Comparison of ENCODE assay signal across 9 mouse cellular contexts in the genomic region with DNA sequence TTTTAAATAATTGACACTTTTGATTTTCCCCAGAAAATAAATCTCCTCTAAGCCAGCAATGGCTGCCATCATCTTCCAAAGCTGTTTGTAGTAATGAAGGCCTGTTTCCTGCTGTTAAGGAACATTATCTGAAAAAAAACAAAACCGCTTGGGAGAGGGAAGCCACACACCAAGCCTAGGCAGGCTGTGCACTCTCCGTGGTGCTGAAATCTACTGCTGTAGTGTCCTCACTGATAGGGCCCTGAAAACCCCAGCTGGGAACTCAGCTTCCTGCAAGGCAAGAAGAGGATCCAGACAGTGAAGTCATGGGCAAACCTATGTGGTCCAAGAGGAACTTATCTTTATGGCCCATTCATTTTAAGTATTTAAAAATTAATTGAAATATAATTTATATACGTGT.
A peak's percentile ranks its signal among the peaks of the same experiment; 100 is the strongest.
DNase-seq lines count a peak whose midpoint lies in the region; ATAC-seq and TF ChIP-seq lines count a peak whose summit lies in the region.
"Had no signal": no experiment of that assay in that cellular context is flagged by ENCODE, and none has a peak within 500 bp of the region (broad histone marks: within the 10 kb centered on the region; RNA-seq: fewer than 3 reads in every experiment).

No protein-coding gene starts in this region.

- TF ChIP-seq EP300 in liver, postnatal 0 days (IDR thresholded peaks at IDR 0.05; ENCODE audit: low read depth), result no peak

- no peak for TF ChIP-seq CTCF in liver, postnatal 0 days (IDR thresholded peaks at IDR 0.05; ENCODE audit: low read depth)

- no peak overlapping the region for H3K27ac ChIP-seq in heart, embryonic 16.5 days (ENCODE audit: low read length)
- H3K27ac ChIP-seq in liver, postnatal 0 days (ENCODE audit: low read depth), result no peak overlapping the region
- no peak overlapping the region for H3K27ac ChIP-seq in intestine, embryonic 16.5 days (ENCODE audit: low read length)

- H3K9me3 ChIP-seq in heart, embryonic 16.5 days (replicated peaks; ENCODE audit: control insufficient read depth, low read length), result no peaks in the 10 kb centered on the region
- H3K9me3 ChIP-seq in liver, postnatal 0 days (ENCODE audit: low read length), result no peaks in the 10 kb centered on the region
- no peaks in the 10 kb centered on the region for H3K9me3 ChIP-seq in intestine, embryonic 16.5 days (ENCODE audit: control insufficient read depth, low read length)

- DNase-seq in heart, adult 11 months, result no peak
- peak; percentile 30 for DNase-seq in Muller cell, postnatal 12 days (ENCODE audit: inconsistent ontology term)
- DNase-seq in embryo, embryonic 9.5 days (ENCODE audit: extremely low spot score), result peak; percentile 58
- DNase-seq in liver, postnatal 0 days, result peak; percentile 34
- DNase-seq in thymus, postnatal 14 days, result no peak
- DNase-seq in thymus, postnatal 36 days, result no peak

- WGBS in heart, embryonic 16.5 days, result 10% methylated on average over 3 of the region's 3 CpGs
- 11% methylated on average over 3 of the region's 3 CpGs for WGBS in liver, postnatal 0 days (ENCODE audit: insufficient replicate concordance)
- 12% methylated on average over 3 of the region's 3 CpGs for WGBS in intestine, embryonic 16.5 days

- no peak overlapping the region for H3K4me2 ChIP-seq in heart, embryonic 16.5 days (ENCODE audit: low read depth, low read length)
- no peak overlapping the region for H3K4me2 ChIP-seq in liver, postnatal 0 days (ENCODE audit: low read depth, low read length)
- no peak overlapping the region for H3K4me2 ChIP-seq in intestine, embryonic 16.5 days (ENCODE audit: low read depth, low read length)

- no peak overlapping the region for H3K9ac ChIP-seq in heart, embryonic 16.5 days (ENCODE audit: low read length)
- H3K9ac ChIP-seq in liver, postnatal 0 days (replicated peaks), result no peak overlapping the region
- H3K9ac ChIP-seq in intestine, embryonic 16.5 days (ENCODE audit: low read depth, low read length), result no peak overlapping the region

- H3K4me3 ChIP-seq in heart, embryonic 16.5 days (ENCODE audit: low read length), result no peak overlapping the region
- no peak overlapping the region for H3K4me3 ChIP-seq in liver, postnatal 0 days (ENCODE audit: low read depth, low read length)
- no peak overlapping the region for H3K4me3 ChIP-seq in intestine, embryonic 16.5 days (ENCODE audit: low read length)

- no peaks in the 10 kb centered on the region for H3K4me1 ChIP-seq in heart, embryonic 16.5 days (ENCODE audit: control insufficient read depth, insufficient read depth, low read length)
- no peaks in the 10 kb centered on the region for H3K4me1 ChIP-seq in liver, postnatal 0 days (ENCODE audit: insufficient read depth)
- no peaks in the 10 kb centered on the region for H3K4me1 ChIP-seq in intestine, embryonic 16.5 days (ENCODE audit: control insufficient read depth, insufficient read depth, low read length)

- no peaks in the 10 kb centered on the region for H3K36me3 ChIP-seq in heart, embryonic 16.5 days (ENCODE audit: control insufficient read depth, insufficient read depth)
- no peaks in the 10 kb centered on the region for H3K36me3 ChIP-seq in liver, postnatal 0 days (replicated peaks; ENCODE audit: insufficient read depth, low read length)
- H3K36me3 ChIP-seq in intestine, embryonic 16.5 days (ENCODE audit: control insufficient read depth, insufficient read depth, low read length), result no peaks in the 10 kb centered on the region
- H3K36me3 ChIP-seq: G1E had no signal

- peak; percentile 52; the same call in 1 of the 2 replicates for ATAC-seq in heart, embryonic 16.5 days (replicated peaks; ENCODE audit: extremely low read depth, insufficient read depth, low FRiP score)
- ATAC-seq in liver, postnatal 0 days, result no peak
- no peak for ATAC-seq in intestine, embryonic 16.5 days

- H3K27me3 ChIP-seq in heart, embryonic 16.5 days (ENCODE audit: control insufficient read depth, insufficient read depth, low read length), result no peaks in the 10 kb centered on the region
- H3K27me3 ChIP-seq in liver, postnatal 0 days (ENCODE audit: insufficient read depth, low read length), result no peaks in the 10 kb centered on the region
- H3K27me3 ChIP-seq in intestine, embryonic 16.5 days (replicated peaks; ENCODE audit: control insufficient read depth, insufficient read depth, low read length), result no peaks in the 10 kb centered on the region

Comparison
In these comparisons a context has a peak if more than half of its experiments do, and no peak if none do; other contexts are left out.
1. DNase-seq: peak in Muller cell, postnatal 12 days (single experiment), embryo, embryonic 9.5 days (single experiment) and liver, postnatal 0 days (single experiment); none in heart, adult 11 months (single experiment), thymus, postnatal 14 days (single experiment) and thymus, postnatal 36 days (0 of 2).